Mouse (Mus musculus): ENCODE data around the gene Zfyve28. TPM values are rescaled to one million over a fixed set of nuclear protein-coding genes. Genes with fewer than 3 reads are reported as not detected.

Gene Zfyve28
- polyA plus RNA-seq, 1 experiment: 2.8 TPM

- Histone ChIP-seq H3K27me3 (ENCODE audit: control insufficient read depth, insufficient read depth, low read length, poor library complexity, severe bottlenecking) (no peaks in the 10 kb centered on the region), H3K4me1 (ENCODE audit: control insufficient read depth, insufficient read depth, low read length) (no peaks in the 10 kb centered on the region), H3K36me3 (ENCODE audit: control insufficient read depth, insufficient read depth, low read length, poor library complexity, severe bottlenecking) (no peaks in the 10 kb centered on the region), H3K27ac (ENCODE audit: insufficient read depth, low read length) (no peak overlapping the region), H3K9ac (ENCODE audit: low read depth, poor library complexity, severe bottlenecking) (no peak overlapping the region), H3K9me3 (replicated peaks; ENCODE audit: control insufficient read depth, insufficient read depth, low read length, poor library complexity, severe bottlenecking) (no peaks in the 10 kb centered on the region), H3K4me3 (ENCODE audit: low read depth, low read length) (no peak overlapping the region)
- no peak for TF ChIP-seq POLR2A (IDR thresholded peaks at IDR 0.05; ENCODE audit: insufficient read depth, low read length)
- TF ChIP-seq EP300 (IDR thresholded peaks at IDR 0.05; ENCODE audit: insufficient read depth, low read depth, low read length): no peak
- no peak for TF ChIP-seq CTCF (IDR thresholded peaks at IDR 0.05; ENCODE audit: low read depth, low read length)
Observed at GRCm38 (mm10) chr5:34309016-34309415, 20.8 kb upstream of the Zfyve28 start.

DNA sequence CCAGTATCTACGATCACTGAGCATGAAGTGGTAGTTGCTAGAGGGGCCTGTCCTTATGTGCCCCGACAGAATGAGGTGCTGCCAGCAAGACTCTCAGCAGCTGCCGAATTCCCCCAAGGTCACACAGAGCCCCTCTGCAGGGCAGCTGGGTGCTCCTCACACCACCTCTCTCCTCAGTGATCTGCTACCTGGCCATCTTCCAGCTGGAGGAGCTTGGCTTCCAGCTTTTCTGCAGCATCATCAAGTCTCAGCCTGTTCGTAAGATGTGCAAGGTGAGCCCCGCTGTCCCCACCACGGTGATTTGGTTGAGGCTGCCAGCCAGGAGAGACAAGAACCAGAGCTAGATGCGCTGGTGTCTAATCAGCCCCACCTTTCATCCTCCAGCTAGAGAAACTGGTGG is 14.1 kb upstream of the Zfyve28 start:
- no peak for TF ChIP-seq CTCF (IDR thresholded peaks at IDR 0.05; ENCODE audit: low read depth, low read length)
- no peak for TF ChIP-seq POLR2A (IDR thresholded peaks at IDR 0.05; ENCODE audit: insufficient read depth, low read length)
- no peak for TF ChIP-seq EP300 (IDR thresholded peaks at IDR 0.05; ENCODE audit: insufficient read depth, low read depth, low read length)
- Histone ChIP-seq H3K4me3 (ENCODE audit: low read depth, low read length) (no peak overlapping the region), H3K27ac (ENCODE audit: insufficient read depth, low read length) (no peak overlapping the region), H3K9me3 (replicated peaks; ENCODE audit: control insufficient read depth, insufficient read depth, low read length, poor library complexity, severe bottlenecking) (no peaks in the 10 kb centered on the region), H3K27me3 (ENCODE audit: control insufficient read depth, insufficient read depth, low read length, poor library complexity, severe bottlenecking) (no peaks in the 10 kb centered on the region), H3K9ac (ENCODE audit: low read depth, poor library complexity, severe bottlenecking) (no peak overlapping the region), H3K4me1 (ENCODE audit: control insufficient read depth, insufficient read depth, low read length) (no peaks in the 10 kb centered on the region), H3K36me3 (ENCODE audit: control insufficient read depth, insufficient read depth, low read length, poor library complexity, severe bottlenecking) (no peaks in the 10 kb centered on the region)

- Histone ChIP-seq H3K27me3 (ENCODE audit: control insufficient read depth, insufficient read depth, low read length, poor library complexity, severe bottlenecking) (no peaks in the 10 kb centered on the region; the same call in 1 of the 2 replicates), H3K27ac (ENCODE audit: insufficient read depth, low read length) (no peak overlapping the region), H3K4me3 (ENCODE audit: low read depth, low read length) (no peak overlapping the region), H3K36me3 (ENCODE audit: control insufficient read depth, insufficient read depth, low read length, poor library complexity, severe bottlenecking) (no peaks in the 10 kb centered on the region), H3K9me3 (replicated peaks; ENCODE audit: control insufficient read depth, insufficient read depth, low read length, poor library complexity, severe bottlenecking) (no peaks in the 10 kb centered on the region), H3K9ac (ENCODE audit: low read depth, poor library complexity, severe bottlenecking) (no peak overlapping the region), H3K4me1 (ENCODE audit: control insufficient read depth, insufficient read depth, low read length) (no peaks in the 10 kb centered on the region)
- TF ChIP-seq POLR2A (IDR thresholded peaks at IDR 0.05; ENCODE audit: insufficient read depth, low read length) (no peak), EP300 (IDR thresholded peaks at IDR 0.05; ENCODE audit: insufficient read depth, low read depth, low read length) (no peak)
Observed at GRCm38 (mm10) chr5:34298937-34299535, 10.8 kb upstream of the Zfyve28 start.

DNA sequence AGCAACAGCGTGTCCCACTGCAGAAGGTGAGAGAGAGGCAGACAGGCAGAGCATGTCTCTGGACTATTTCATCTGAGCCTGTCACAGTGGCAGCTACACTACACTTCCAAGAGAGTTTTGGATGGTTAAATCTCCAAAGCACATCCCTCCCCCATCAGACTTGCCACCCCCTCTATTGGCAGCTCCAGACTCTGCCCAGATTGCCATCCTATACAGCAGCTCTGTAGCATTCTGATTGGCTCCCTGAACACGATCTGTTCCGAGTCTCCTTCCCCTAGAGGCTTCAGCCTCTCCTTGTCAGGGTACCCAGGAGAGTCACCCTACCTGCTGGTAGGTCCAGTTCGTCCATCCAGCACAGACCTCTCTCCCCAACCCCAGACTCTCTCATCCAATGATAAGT is 9.8 kb upstream of the Zfyve28 start:
- H3K4me3 ChIP-seq (ENCODE audit: low read depth, low read length): no peak overlapping the region

GRCm38 (mm10) chr5:34295141-34295540 is 6.9 kb upstream of the Zfyve28 start:
- no peak overlapping the region for H3K4me3 ChIP-seq (ENCODE audit: low read depth, low read length)
- H3K9me3 ChIP-seq (replicated peaks; ENCODE audit: control insufficient read depth, insufficient read depth, low read length, poor library complexity, severe bottlenecking): no peaks in the 10 kb centered on the region
- H3K9ac ChIP-seq (ENCODE audit: low read depth, poor library complexity, severe bottlenecking): no peak overlapping the region
- no peaks in the 10 kb centered on the region; the same call in 1 of the 2 replicates for H3K27me3 ChIP-seq (ENCODE audit: control insufficient read depth, insufficient read depth, low read length, poor library complexity, severe bottlenecking)
- H3K36me3 ChIP-seq (ENCODE audit: control insufficient read depth, insufficient read depth, low read length, poor library complexity, severe bottlenecking): no peaks in the 10 kb centered on the region
- H3K27ac ChIP-seq (ENCODE audit: insufficient read depth, low read length): no peak overlapping the region
- H3K4me1 ChIP-seq (ENCODE audit: control insufficient read depth, insufficient read depth, low read length): no peaks in the 10 kb centered on the region
- TF ChIP-seq EP300 (IDR thresholded peaks at IDR 0.05; ENCODE audit: insufficient read depth, low read depth, low read length) (no peak), POLR2A (IDR thresholded peaks at IDR 0.05; ENCODE audit: insufficient read depth, low read length) (no peak), CTCF (IDR thresholded peaks at IDR 0.05; ENCODE audit: low read depth, low read length) (no peak)

More for the DNA sequence above, 9.8 kb upstream of the Zfyve28 start:
- H3K27me3 ChIP-seq (ENCODE audit: control insufficient read depth, insufficient read depth, low read length, poor library complexity, severe bottlenecking): no peaks in the 10 kb centered on the region; the same call in 1 of the 2 replicates
- no peaks in the 10 kb centered on the region for H3K36me3 ChIP-seq (ENCODE audit: control insufficient read depth, insufficient read depth, low read length, poor library complexity, severe bottlenecking)
- TF ChIP-seq CTCF (IDR thresholded peaks at IDR 0.05; ENCODE audit: low read depth, low read length) (no peak), POLR2A (IDR thresholded peaks at IDR 0.05; ENCODE audit: insufficient read depth, low read length) (no peak), EP300 (IDR thresholded peaks at IDR 0.05; ENCODE audit: insufficient read depth, low read depth, low read length) (no peak)
- H3K9ac ChIP-seq (ENCODE audit: low read depth, poor library complexity, severe bottlenecking): no peak overlapping the region
- no peak overlapping the region for H3K27ac ChIP-seq (ENCODE audit: insufficient read depth, low read length)
- H3K4me1 ChIP-seq (ENCODE audit: control insufficient read depth, insufficient read depth, low read length): no peaks in the 10 kb centered on the region
- H3K9me3 ChIP-seq (replicated peaks; ENCODE audit: control insufficient read depth, insufficient read depth, low read length, poor library complexity, severe bottlenecking): no peaks in the 10 kb centered on the region

DNA sequence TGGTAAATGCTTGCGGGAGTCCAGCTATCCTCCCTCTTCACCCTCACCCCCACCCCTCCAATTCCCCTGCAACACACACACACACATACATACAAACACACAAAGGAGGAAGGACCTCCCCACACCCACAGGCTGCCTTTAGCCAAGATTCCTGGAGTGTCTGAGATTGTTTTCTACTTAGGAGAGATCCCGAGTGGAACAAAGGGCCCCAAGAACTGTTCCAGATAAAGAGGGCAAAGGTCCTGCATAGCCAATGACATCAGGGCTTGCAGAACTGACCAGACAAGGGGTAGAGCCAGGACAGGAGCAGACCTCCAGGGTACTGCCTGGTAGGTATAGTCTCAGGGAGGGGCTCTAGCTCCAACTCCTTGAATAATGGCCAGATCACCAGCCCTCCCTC is 6.4 kb upstream of the Zfyve28 start:
- Histone ChIP-seq H3K4me1 (ENCODE audit: control insufficient read depth, insufficient read depth, low read length) (no peaks in the 10 kb centered on the region), H3K36me3 (ENCODE audit: control insufficient read depth, insufficient read depth, low read length, poor library complexity, severe bottlenecking) (no peaks in the 10 kb centered on the region), H3K9me3 (replicated peaks; ENCODE audit: control insufficient read depth, insufficient read depth, low read length, poor library complexity, severe bottlenecking) (no peaks in the 10 kb centered on the region), H3K9ac (ENCODE audit: low read depth, poor library complexity, severe bottlenecking) (no peak overlapping the region), H3K27ac (ENCODE audit: insufficient read depth, low read length) (no peak overlapping the region), H3K4me3 (ENCODE audit: low read depth, low read length) (no peak overlapping the region), H3K27me3 (ENCODE audit: control insufficient read depth, insufficient read depth, low read length, poor library complexity, severe bottlenecking) (no peaks in the 10 kb centered on the region; the same call in 1 of the 2 replicates)
- TF ChIP-seq EP300 (IDR thresholded peaks at IDR 0.05; ENCODE audit: insufficient read depth, low read depth, low read length) (no peak), CTCF (IDR thresholded peaks at IDR 0.05; ENCODE audit: low read depth, low read length) (no peak), POLR2A (IDR thresholded peaks at IDR 0.05; ENCODE audit: insufficient read depth, low read length) (no peak)
